Mouse (Mus musculus) central nervous system, embryonic 11.5 days (tissue): ENCODE data around the gene Htt. TPM values are rescaled to one million over a fixed set of nuclear protein-coding genes. Genes with fewer than 3 reads are reported as not detected.

Source experiments
- polyA plus RNA-seq: library from polyadenylated mRNA; depleted of rRNA; stranded (reverse); fragments of >200 nt; gene quantifications from 2 replicates; pipeline ENCODE4 v1.2.3, GENCODE M21; 2012; rRNA removed

The Htt gene
- polyA plus RNA-seq: 19.0 and 25.7 TPM in 2 replicates

DNA sequence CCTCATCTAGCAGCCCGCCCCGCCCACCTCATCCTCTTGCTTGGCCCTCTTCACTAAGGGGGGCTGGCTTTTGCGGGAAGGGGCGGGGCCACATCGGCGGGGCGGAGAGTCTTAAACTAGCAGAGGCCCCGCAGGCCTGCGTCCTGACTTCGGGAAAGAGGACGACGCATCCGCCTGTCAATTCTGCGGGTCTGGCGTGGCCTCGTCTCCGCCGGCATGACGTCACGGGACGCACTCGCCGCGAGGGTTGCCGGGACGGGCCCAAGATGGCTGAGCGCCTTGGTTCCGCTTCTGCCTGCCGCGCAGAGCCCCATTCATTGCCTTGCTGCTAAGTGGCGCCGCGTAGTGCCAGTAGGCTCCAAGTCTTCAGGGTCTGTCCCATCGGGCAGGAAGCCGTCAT, at the start of gene Htt:
Gene Htt, plus strand, starts transcription at position 232 of the 400 bp plus-strand sequence.

DNA sequence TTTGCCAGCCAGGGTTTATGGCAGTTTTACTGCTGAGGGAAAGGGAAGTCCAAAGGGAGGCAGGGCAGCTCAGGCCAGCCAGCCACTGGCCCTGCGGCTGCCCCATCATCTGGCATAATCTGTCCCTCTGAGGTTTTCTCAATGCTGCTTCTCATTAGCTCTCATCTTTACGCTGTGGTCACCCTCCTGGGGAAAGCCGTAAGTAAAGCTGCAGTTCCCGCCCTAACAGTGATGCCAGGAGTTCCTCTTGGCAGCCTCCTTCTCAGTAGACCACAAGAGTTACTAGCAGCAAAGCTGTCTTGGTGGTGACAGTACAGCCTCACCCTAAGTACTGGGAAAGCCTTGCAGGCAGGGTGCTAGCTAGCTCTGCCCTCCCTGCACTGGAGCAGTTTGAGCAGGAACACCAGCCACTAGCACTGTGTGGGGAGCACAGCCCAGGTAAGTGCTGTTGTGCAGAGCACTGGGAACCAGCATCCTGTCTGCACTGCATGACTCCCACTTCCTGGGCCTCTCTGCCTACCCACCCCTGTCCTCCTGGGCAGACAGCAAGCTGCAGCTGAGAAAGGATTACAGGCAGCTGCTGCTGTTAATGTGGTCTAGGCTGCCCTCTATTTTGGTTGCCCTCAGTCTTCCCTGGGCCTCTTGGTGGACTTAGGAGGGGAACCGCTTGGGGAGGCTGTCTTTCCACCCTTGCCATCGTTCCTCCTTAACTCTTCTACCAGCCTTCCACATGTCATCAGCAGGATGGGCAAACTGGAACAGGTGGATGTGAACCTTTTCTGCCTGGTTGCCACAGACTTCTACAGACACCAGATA, 146.6 kb downstream of the Htt start, which contains the start of gene Msantd1:
Gene Msantd1, plus strand, starts transcription at position 103 of the 816 bp plus-strand sequence.

DNA sequence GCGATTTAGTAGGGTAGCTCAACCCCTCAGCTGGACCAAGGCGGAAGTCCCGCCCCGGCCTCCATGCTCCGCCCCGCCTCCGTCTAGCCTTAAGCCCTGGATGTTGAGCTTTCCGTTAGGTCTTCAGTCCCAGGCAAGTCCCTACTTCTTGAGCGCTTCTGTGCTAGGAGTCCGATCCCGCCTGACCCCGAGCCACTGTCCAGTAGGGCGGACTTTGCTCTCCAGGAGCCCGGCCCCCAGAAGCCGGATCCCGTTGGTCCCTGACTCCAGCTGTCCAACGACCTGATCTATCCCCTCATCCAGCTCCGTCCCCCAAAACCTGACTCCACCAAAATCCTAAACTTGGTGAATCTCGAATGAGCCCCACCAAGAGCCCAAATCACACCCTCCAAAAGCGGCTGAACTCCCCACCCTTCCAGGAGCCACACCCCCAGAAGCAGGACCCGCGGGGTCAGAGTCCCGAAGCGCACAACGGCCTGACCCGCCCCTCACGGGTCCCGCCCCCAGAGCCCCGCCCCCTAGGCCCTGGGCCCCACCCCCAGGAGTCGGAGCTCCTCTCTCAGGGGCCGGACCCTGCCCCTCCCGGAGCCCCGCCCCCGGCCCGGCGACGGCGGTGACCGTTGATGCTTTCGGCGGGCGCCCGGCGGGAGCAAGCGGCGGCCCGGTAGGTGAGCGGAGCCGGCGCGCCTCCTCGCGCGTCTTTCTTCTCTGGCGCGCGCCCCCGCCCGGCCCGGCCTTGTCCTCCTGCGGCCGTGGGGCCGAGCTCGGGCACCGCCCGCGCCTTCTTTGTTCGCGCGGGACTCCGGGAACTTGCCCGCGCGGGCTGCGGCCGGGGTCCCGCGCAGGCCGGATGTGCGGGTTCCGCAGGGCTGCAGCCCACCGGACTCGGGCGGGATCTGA, 187.6 kb downstream of the Htt start, which contains the start of gene Rgs12:
Gene Rgs12, plus strand, starts transcription at position 585 of the 900 bp plus-strand sequence.

Other genes with a start within 250 kb of the Htt start
- 7.8 and 10.3 TPM in 2 replicates for gene Tnip2, start 247.7 kb upstream of the Htt start, polyA plus RNA-seq
- gene Sh3bp2, start 235.9 kb upstream of the Htt start, polyA plus RNA-seq: 17.2 and 19.8 TPM in 2 replicates
- gene Add1, start 188.1 kb upstream of the Htt start, polyA plus RNA-seq: 176 and 189 TPM in 2 replicates
- 87.4 and 128 TPM in 2 replicates for gene Mfsd10, start 124.5 kb upstream of the Htt start, polyA plus RNA-seq
- 32.9 and 37.4 TPM in 2 replicates for gene Nop14, start 101.6 kb upstream of the Htt start, polyA plus RNA-seq
- 2.2 and 3.1 TPM in 2 replicates for gene Grk4, start 101.4 kb upstream of the Htt start, polyA plus RNA-seq
- 6.4 and 7.5 TPM in 2 replicates for gene Msantd1, start 146.3 kb downstream of the Htt start, polyA plus RNA-seq
- gene Rgs12, start 187.7 kb downstream of the Htt start, polyA plus RNA-seq: 57.1 and 58.9 TPM in 2 replicates